Mouse (Mus musculus) liver, postnatal 0 days (tissue): ENCODE results near the gene C3. TPM values are rescaled to one million over a fixed set of nuclear protein-coding genes. Genes with fewer than 3 reads are reported as not detected.

Source experiments
- ATAC-seq: fragments of 200-750 bp; cut with Nextera tagmentation; 2 replicates; pipeline ENCODE4 v1.8.0; 2017; ENCODE audit warnings: mild to moderate bottlenecking, moderate library complexity
- DNase-seq: peaks from one replicate; pipeline ENCODE4 v3.0.0-alpha.2; 2016
- H3K27ac ChIP-seq: fragments of 300-500 bp; sonication (generic); 2 replicates; pipeline ENCODE4 v1.5.1; 2014; ENCODE audit warnings: antibody characterized with exemption, moderate library complexity, mild to moderate bottlenecking, low read depth
- H3K27me3 ChIP-seq: fragments of 300-500 bp; sonication (generic); 2 replicates; pipeline ENCODE4 v1.6.1; 2014; ENCODE audit warnings: low read length, control low read depth, mixed read lengths; ENCODE audit not compliant: insufficient read depth
- H3K36me3 ChIP-seq: fragments of 300-500 bp; sonication (generic); replicated peaks from 2 replicates; pipeline ENCODE4 v1.6.1; 2014; ENCODE audit warnings: mild to moderate bottlenecking, control low read depth, low read length, moderate library complexity, mixed read lengths; ENCODE audit not compliant: insufficient read depth
- H3K4me1 ChIP-seq: fragments of 300-500 bp; sonication (generic); 2 replicates; pipeline ENCODE4 v1.6.1; 2014; ENCODE audit warnings: antibody characterized with exemption, mild to moderate bottlenecking, control low read depth; ENCODE audit not compliant: insufficient read depth
- H3K4me2 ChIP-seq: fragments of 300-500 bp; sonication (generic); 2 replicates; pipeline ENCODE4 v1.6.1; 2014; ENCODE audit warnings: low read depth, mild to moderate bottlenecking, low read length, moderate library complexity, mixed read lengths
- H3K4me3 ChIP-seq: fragments of 300-500 bp; sonication (generic); 2 replicates; pipeline ENCODE4 v1.5.1; 2014; ENCODE audit warnings: low read depth, low read length
- H3K9ac ChIP-seq: fragments of 300-500 bp; sonication (generic); replicated peaks from 2 replicates; pipeline ENCODE4 v1.6.1; 2014; ENCODE audit warnings: mild to moderate bottlenecking, moderate library complexity
- H3K9me3 ChIP-seq: fragments of 300-500 bp; sonication (generic); 2 replicates; pipeline ENCODE4 v1.6.1; 2016; ENCODE audit warnings: mild to moderate bottlenecking, control low read depth, low read length, mixed read lengths
- CTCF ChIP-seq: sonication (generic); IDR thresholded peaks from 2 replicates; pipeline ENCODE4 v1.5.1; 2016; ENCODE audit warnings: antibody characterized with exemption, low read depth
- EP300 ChIP-seq: IDR thresholded peaks from 2 replicates; pipeline ENCODE4 v1.6.1; 2016; ENCODE audit warnings: antibody characterized with exemption, low read depth, mild to moderate bottlenecking
- WGBS: fragments of 180-500 bp; shearing (Covaris S2); extraction: QIAGEN DNeasy Blood & Tissue Kit; methylation state at CpG from one replicate; pipeline ENCODE4 v1.1.7; 2014; ENCODE audit not compliant: insufficient replicate concordance; 5-methylcytosine and 5-hydroxymethylcytosine counted together
- polyA plus RNA-seq: library from polyadenylated mRNA; unstranded; fragments of >200 nt; fragmentation: Nextera tagmentation; extraction: Ambion mirVana; gene quantifications from 2 replicates; pipeline ENCODE4 v1.2.1, GENCODE M21; 2015

The C3 gene
- 1,136 and 1,364 TPM in 2 replicates for polyA plus RNA-seq

DNA sequence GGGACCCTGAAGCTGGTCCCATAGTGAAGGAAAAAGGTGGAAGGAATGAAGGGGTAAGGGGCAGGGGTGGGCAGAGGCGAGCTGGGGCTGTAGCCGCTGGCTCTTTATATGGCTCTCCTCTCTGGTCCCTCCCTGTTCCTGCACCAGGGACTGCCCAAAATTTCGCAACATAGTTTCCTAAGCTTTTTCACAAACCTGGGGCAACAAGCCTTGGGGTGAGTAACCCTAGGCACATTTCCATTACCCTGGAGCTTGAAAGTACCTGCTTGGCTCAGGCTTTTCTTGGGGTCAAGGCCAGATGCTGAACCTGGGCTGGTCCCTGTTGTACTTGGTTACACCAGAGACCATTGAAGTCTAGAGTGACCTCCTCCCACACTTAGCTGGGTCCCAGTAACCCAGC, at the start of gene C3:
Gene C3 (minus strand): TSS at position 123 of the 400 bp plus-strand sequence.
- TF ChIP-seq CTCF (no peak), EP300 (peak; percentile 84)

DNA sequence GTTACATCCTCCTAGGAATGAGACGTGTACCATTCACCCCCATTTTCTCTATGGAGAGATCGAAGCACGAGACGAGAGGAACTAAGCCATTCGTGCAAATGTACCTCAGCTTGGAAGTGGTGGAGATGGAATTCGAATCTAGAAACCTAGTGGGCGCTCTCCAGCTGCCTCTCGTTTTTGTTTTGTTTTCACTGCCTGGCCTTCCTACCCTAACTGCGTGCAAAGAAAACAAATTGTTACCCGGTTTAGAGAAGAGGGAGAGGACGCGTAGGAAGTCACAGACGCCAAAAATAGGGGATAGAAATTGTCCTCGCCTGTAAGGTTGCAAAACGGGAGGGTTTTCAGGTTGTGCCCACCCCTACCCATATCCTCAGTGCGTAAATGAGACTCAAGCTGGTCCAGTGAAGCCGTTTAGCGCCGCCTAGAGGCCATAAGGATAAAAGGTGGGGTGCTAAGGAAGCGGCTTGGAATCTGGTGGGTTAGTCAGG, 48.7 kb upstream of the C3 start:
- 0 out of 2 replicates have a peak, but pooled peaks have one; percentile 28 for ATAC-seq
- H3K9ac ChIP-seq: peak overlapping the region; percentile 59
- peak overlapping the region; percentile 62 for H3K4me3 ChIP-seq
- no peak for TF ChIP-seq EP300
- peak; percentile 92 for TF ChIP-seq CTCF
- H3K27me3 ChIP-seq: no peaks in the 10 kb centered on the region
- no peaks in the 10 kb centered on the region for H3K36me3 ChIP-seq
- WGBS: under 1% methylated on average over 20 of the region's 20 CpGs
- DNase-seq: peak; percentile 68
- H3K27ac ChIP-seq: peak overlapping the region; percentile 9; the same call in 1 of the 2 replicates
- H3K4me2 ChIP-seq: peak overlapping the region; percentile 90
- H3K4me1 ChIP-seq: peaks cover 27% of the 10 kb centered on the region
- H3K9me3 ChIP-seq: no peaks in the 10 kb centered on the region

More for the DNA sequence above, at the start of gene C3:
- ATAC-seq (peak; percentile 84), DNase-seq (peak; percentile 72)
- Histone ChIP-seq H3K4me2 (peak within 1 kb of the TSS; percentile 65), H3K9me3 (no peaks in the 10 kb centered on the region), H3K4me3 (peak within 1 kb of the TSS; percentile 56), H3K9ac (peak within 1 kb of the TSS; percentile 64), H3K36me3 (peaks cover 26% of the 10 kb centered on the region), H3K27ac (peak within 1 kb of the TSS; percentile 95), H3K27me3 (no peaks in the 10 kb centered on the region), H3K4me1 (peaks cover 43% of the 10 kb centered on the region)
- WGBS: 56% methylated on average over 3 of the region's 3 CpGs

DNA sequence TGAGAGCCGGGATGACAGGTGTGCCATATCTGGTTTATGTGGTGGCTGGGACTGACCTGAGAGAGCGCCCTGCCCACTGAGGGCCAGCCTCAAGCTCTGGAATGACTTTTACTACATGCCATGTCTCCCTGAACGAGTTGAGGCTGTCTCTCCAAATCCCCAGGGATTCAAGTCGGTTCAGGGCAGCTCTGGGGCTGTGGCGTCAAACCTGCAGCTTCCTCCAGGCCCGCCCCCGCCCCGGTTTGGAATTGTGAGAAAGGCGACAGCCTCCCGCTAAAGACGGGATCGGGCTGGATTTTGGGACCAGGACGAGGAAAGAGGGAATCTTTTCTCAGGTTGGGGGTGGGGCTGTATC, 48.0 kb upstream of the C3 start:
- Histone ChIP-seq H3K9ac (peak overlapping the region; percentile 59; the same call in 1 of the 2 replicates), H3K4me1 (peaks cover 25% of the 10 kb centered on the region), H3K9me3 (no peaks in the 10 kb centered on the region), H3K36me3 (no peaks in the 10 kb centered on the region), H3K4me2 (peak overlapping the region; percentile 90), H3K4me3 (peak overlapping the region; percentile 62), H3K27ac (no peak overlapping the region; the same call in 1 of the 2 replicates), H3K27me3 (no peaks in the 10 kb centered on the region)
- no peak for DNase-seq
- TF ChIP-seq CTCF (no peak), EP300 (no peak)
- ATAC-seq: peak; percentile 4; the same call in 1 of the 2 replicates
- 4% methylated on average over 13 of the region's 13 CpGs for WGBS

DNA sequence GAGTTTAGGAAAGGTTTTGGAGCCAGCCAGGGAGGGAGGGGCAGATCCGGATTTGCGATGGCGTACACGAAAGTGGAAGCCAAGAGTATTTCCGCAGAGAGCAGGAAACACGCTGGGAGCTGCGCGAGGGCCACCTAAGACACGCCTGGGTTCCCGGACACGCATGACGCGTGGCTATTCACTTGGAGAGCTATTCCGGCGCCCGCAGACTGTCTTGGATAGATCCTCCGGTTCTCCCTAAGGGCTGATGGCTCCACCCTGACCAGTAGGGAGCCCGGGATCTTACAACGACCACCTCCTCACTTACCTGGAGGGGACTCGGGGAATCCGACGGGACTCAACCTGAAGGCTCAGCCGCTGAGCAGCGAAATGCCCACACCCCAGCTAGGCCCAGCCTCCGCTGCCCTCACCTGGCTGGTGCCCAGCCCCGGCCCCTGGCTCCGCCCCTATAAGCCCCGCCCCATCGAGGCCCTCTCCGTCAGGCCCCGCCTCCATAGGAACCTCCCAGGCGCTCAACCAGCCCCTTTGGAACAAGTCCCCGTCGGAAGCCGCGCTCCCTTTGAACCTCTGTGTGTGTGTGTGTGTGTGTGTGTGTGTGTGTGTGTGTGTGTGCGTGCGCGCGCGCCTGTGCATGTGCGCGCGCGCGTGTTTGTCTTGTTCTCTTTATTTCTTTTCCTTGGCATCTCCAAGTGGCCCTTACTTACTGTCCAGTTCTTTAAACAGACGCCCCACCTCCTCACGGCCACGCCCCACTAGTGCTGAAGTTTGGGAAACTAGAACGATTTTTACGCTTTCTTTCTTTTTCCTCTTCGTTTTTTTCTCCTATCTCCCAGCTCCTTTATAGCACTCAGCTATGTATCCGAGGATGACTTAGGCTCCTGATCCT, 47.4 kb upstream of the C3 start:
- peak overlapping the region; percentile 30; the same call in 1 of the 2 replicates for H3K27ac ChIP-seq
- WGBS: under 1% methylated on average over 53 of the region's 53 CpGs
- H3K4me2 ChIP-seq: peak overlapping the region; percentile 90
- H3K9ac ChIP-seq: peak overlapping the region; percentile 59
- no peak for TF ChIP-seq EP300
- no peak for TF ChIP-seq CTCF
- peaks cover 25% of the 10 kb centered on the region for H3K4me1 ChIP-seq
- peak overlapping the region; percentile 62 for H3K4me3 ChIP-seq
- no peaks in the 10 kb centered on the region for H3K36me3 ChIP-seq
- no peaks in the 10 kb centered on the region for H3K9me3 ChIP-seq
- no peaks in the 10 kb centered on the region for H3K27me3 ChIP-seq
- peak; percentile 86 for ATAC-seq
- peak; percentile 90 for DNase-seq

DNA sequence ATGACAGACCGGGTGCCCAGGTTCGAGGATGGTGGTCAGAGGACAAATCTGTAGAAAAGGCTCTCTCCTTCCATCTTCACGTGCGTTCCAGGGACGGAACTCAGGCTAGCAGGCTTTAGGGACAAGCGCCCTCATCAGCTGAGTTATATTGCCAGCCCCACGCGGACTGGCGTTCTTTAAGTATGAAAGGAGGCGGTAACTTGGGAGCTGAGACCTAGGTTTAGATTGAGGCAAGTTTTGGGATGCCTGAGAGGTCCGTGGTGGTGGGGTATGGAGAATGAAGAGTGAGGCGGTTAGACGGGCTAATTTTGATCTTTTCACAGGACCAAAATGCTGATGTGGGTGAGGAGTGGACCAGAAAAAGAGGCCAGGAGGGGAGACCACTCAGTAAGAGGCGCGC, 46.8 kb upstream of the C3 start:
- WGBS: 3% methylated on average over 15 of the region's 15 CpGs
- H3K4me3 ChIP-seq: peak overlapping the region; percentile 62
- DNase-seq (no peak), ATAC-seq (no peak)
- no peaks in the 10 kb centered on the region for H3K9me3 ChIP-seq
- TF ChIP-seq CTCF (no peak), EP300 (no peak)
- H3K36me3 ChIP-seq: no peaks in the 10 kb centered on the region
- H3K27ac ChIP-seq: peak overlapping the region; percentile 30; the same call in 1 of the 2 replicates
- H3K4me2 ChIP-seq: peak overlapping the region; percentile 90
- H3K27me3 ChIP-seq: no peaks in the 10 kb centered on the region
- H3K4me1 ChIP-seq: peaks cover 25% of the 10 kb centered on the region
- H3K9ac ChIP-seq: peak overlapping the region; percentile 59

DNA sequence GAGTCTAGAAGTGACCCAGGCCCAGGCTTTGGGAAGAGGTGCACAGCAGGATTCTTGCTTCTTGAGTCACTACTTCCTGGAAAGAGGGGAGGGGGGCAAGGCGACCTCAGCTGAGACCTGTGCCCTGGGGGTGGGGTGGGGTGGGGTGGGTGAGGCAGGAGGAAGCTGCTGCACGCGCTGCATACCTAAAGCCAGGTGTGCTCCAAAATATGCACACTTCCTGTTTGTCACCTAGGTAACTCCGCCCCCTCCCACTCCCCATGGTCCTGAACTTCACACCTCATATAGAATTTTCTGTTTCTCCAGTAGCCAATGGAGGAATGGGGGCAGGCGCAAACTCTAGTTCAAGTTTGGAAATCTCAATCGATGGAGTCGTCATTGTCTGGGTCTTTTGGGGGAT, 45.9 kb upstream of the C3 start:
- no peak for TF ChIP-seq CTCF
- TF ChIP-seq EP300: no peak
- DNase-seq (no peak), ATAC-seq (no peak)
- 36% methylated on average over 7 of the region's 7 CpGs for WGBS
- H3K27me3 ChIP-seq: no peaks in the 10 kb centered on the region
- H3K4me2 ChIP-seq: no peak overlapping the region
- no peak overlapping the region for H3K4me3 ChIP-seq
- no peak overlapping the region for H3K27ac ChIP-seq
- no peak overlapping the region for H3K9ac ChIP-seq
- H3K9me3 ChIP-seq: no peaks in the 10 kb centered on the region
- H3K4me1 ChIP-seq: peaks cover 25% of the 10 kb centered on the region
- no peaks in the 10 kb centered on the region for H3K36me3 ChIP-seq
